Mouse (Mus musculus) lung, postnatal 14 days (tissue): ENCODE results near the gene Gm49325.

Source experiments
- DNase-seq: peaks from one replicate; pipeline ENCODE4 v3.0.0; 2021

Gm49325 gene

GRCm38 (mm10) chr10:77627497-77627896 is 21.5 kb downstream of the Gm49325 start:
- peak; percentile 86 for DNase-seq

GRCm38 (mm10) chr10:77629163-77629562 is 23.2 kb downstream of the Gm49325 start:
- DNase-seq: no peak

- DNase-seq: no peak
These were observed 24.0 kb downstream of the Gm49325 start for GRCm38 (mm10) chr10:77629970-77630369.

GRCm38 (mm10) chr10:77634016-77634415 is 28.0 kb downstream of the Gm49325 start:
- DNase-seq: no peak

- DNase-seq: no peak
These were observed 28.6 kb downstream of the Gm49325 start for GRCm38 (mm10) chr10:77634452-77635231.

GRCm38 (mm10) chr10:77636234-77636922 is 30.4 kb downstream of the Gm49325 start:
- DNase-seq: no peak

GRCm38 (mm10) chr10:77638956-77639355 is 33.0 kb downstream of the Gm49325 start:
- no peak for DNase-seq

GRCm38 (mm10) chr10:77643160-77643559 is 37.2 kb downstream of the Gm49325 start:
- DNase-seq: no peak

GRCm38 (mm10) chr10:77645571-77645970 is 39.6 kb downstream of the Gm49325 start:
- no peak for DNase-seq

GRCm38 (mm10) chr10:77647461-77647860 is 41.5 kb downstream of the Gm49325 start:
- no peak for DNase-seq

- DNase-seq: no peak
These were observed 41.9 kb downstream of the Gm49325 start for GRCm38 (mm10) chr10:77647901-77648300.

- DNase-seq: no peak
These were observed 46.0 kb downstream of the Gm49325 start for GRCm38 (mm10) chr10:77652046-77652445.

- peak; percentile 63 for DNase-seq
These were observed 52.4 kb downstream of the Gm49325 start for GRCm38 (mm10) chr10:77658286-77658994.

- DNase-seq: no peak
These were observed 58.1 kb downstream of the Gm49325 start for GRCm38 (mm10) chr10:77663949-77664665.

- peak; percentile 25 for DNase-seq
These were observed 60.3 kb downstream of the Gm49325 start for GRCm38 (mm10) chr10:77666342-77666741.

- no peak for DNase-seq
These were observed 61.4 kb downstream of the Gm49325 start for GRCm38 (mm10) chr10:77667402-77667801.

- DNase-seq: no peak
These were observed 64.7 kb downstream of the Gm49325 start for GRCm38 (mm10) chr10:77670710-77671109.

- DNase-seq: no peak
These were observed 65.5 kb downstream of the Gm49325 start for GRCm38 (mm10) chr10:77671519-77671918.

GRCm38 (mm10) chr10:77673765-77674164 is 67.8 kb downstream of the Gm49325 start:
- DNase-seq: no peak

- no peak for DNase-seq
These were observed 71.6 kb downstream of the Gm49325 start for GRCm38 (mm10) chr10:77677562-77677961.

GRCm38 (mm10) chr10:77682994-77683393 is 77.0 kb downstream of the Gm49325 start:
- DNase-seq: no peak

GRCm38 (mm10) chr10:77684181-77684580 is 78.2 kb downstream of the Gm49325 start:
- DNase-seq: no peak
